Mouse (Mus musculus): ENCODE measurements at regions not wholly inside any gene's neighbourhood (a gene's known extent, or its start where the extent isn't known, plus 50 kb on each side); places are given as distances from the start of the nearest gene placed in this dataset.

DNA sequence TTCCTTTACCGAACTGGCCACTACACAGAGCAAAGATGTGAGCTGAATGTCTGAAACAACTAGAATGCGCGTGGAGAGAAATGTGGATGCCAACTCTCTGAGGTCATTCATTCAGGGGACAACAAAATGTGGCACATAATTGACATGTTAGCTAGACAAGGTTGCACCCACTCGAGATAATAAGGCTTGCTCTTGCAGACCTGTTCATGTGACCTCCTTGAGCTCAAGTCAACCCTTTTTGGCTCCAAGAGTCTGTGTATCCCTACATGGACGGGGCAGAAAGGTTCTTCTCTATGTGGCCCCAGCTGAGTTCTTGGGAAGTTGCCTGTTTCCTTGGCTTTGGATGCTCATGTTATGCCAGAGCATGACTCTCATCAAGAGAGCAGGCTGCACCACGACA lies 383.0 kb upstream of the Mgmt start:
- Histone ChIP-seq H3K4me2 (no peak overlapping the region), H3K27ac (replicated peaks) (no peak overlapping the region), H3K36me3 (replicated peaks) (no peaks in the 10 kb centered on the region), H3K9ac (no peak overlapping the region), H3K4me1 (replicated peaks) (no peaks in the 10 kb centered on the region), H3K27me3 (no peaks in the 10 kb centered on the region), H3K9me3 (replicated peaks) (no peaks in the 10 kb centered on the region), H3K4me3 (replicated peaks) (no peak overlapping the region)
- 55% methylated on average over 6 of the region's 6 CpGs for WGBS (ENCODE audit: insufficient replicate concordance)
- no peak for ATAC-seq (ENCODE audit: insufficient read depth)

DNA sequence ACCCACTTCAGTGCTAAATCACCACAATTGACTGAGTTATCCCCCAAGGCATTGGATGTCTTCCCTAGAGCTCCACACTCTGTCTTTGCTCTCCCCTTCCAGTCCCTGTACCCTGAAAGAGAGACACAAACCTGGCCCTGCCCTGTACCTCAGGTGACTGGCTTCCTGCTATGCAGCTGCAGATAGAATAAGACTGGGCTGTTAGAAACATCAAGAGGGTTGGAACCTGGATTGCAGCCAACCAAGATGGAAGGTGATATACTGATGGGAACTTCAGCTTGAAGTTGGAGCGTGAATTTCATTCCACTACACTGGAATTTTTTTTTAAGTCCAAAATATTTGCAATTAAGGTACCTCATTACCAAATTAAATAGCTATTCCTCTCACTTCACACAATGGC lies 379.0 kb upstream of the Mgmt start:
- Histone ChIP-seq H3K9me3 (replicated peaks) (no peaks in the 10 kb centered on the region), H3K4me2 (no peak overlapping the region), H3K4me3 (replicated peaks) (no peak overlapping the region), H3K4me1 (replicated peaks) (no peaks in the 10 kb centered on the region), H3K27ac (replicated peaks) (no peak overlapping the region), H3K9ac (no peak overlapping the region), H3K27me3 (no peaks in the 10 kb centered on the region), H3K36me3 (replicated peaks) (no peaks in the 10 kb centered on the region)
- ATAC-seq (ENCODE audit: insufficient read depth), result no peak
- 37% methylated on average over 1 of the region's 1 CpGs for WGBS (ENCODE audit: insufficient replicate concordance)

- no peak for ATAC-seq (ENCODE audit: insufficient read depth)
- WGBS (ENCODE audit: insufficient replicate concordance), result 70% methylated on average over 9 of the region's 9 CpGs
- Histone ChIP-seq H3K9me3 (replicated peaks) (no peaks in the 10 kb centered on the region), H3K36me3 (replicated peaks) (no peaks in the 10 kb centered on the region), H3K27me3 (no peaks in the 10 kb centered on the region), H3K4me3 (replicated peaks) (no peak overlapping the region), H3K4me1 (replicated peaks) (no peaks in the 10 kb centered on the region), H3K4me2 (no peak overlapping the region), H3K9ac (no peak overlapping the region), H3K27ac (replicated peaks) (no peak overlapping the region)
These were observed 368.6 kb upstream of the Mgmt start for GRCm38 (mm10) chr7:136525821-136526220.

GRCm38 (mm10) chr7:136530006-136530785 lies 364.2 kb upstream of the Mgmt start:
- H3K9me3 ChIP-seq (replicated peaks), result no peaks in the 10 kb centered on the region
- no peaks in the 10 kb centered on the region for H3K36me3 ChIP-seq (replicated peaks)
- H3K4me2 ChIP-seq, result no peak overlapping the region
- 61% methylated on average over 8 of the region's 8 CpGs for WGBS (ENCODE audit: insufficient replicate concordance)
- H3K4me3 ChIP-seq (replicated peaks), result no peak overlapping the region
- no peak for ATAC-seq (ENCODE audit: insufficient read depth)
- no peaks in the 10 kb centered on the region for H3K27me3 ChIP-seq
- H3K27ac ChIP-seq (replicated peaks), result no peak overlapping the region
- no peaks in the 10 kb centered on the region for H3K4me1 ChIP-seq (replicated peaks)
- H3K9ac ChIP-seq, result no peak overlapping the region

DNA sequence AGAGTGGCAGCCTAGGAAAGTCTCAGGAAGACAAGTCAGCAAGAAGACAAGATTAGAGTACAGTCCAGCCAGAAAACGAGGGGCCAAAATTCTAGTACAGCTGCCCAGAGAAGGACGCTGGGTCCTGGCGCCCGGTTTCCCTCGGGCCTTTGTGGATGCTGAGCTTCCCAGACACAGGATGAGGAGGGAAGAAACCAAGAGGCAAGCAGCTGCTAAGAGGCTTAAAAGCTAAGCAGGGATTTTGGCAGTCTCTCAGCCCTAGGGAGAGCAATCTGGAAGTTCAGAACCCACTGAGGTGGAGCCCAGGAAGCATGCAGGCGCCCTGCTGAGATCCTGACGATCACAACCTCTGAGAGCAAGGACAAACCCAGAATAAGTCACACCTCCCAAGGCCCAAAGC lies 363.1 kb upstream of the Mgmt start:
- Histone ChIP-seq H3K36me3 (replicated peaks) (no peaks in the 10 kb centered on the region), H3K4me1 (replicated peaks) (no peaks in the 10 kb centered on the region)
- 58% methylated on average over 7 of the region's 7 CpGs for WGBS (ENCODE audit: insufficient replicate concordance)

GRCm38 (mm10) chr7:136541876-136542655 lies 352.3 kb upstream of the Mgmt start:
- Histone ChIP-seq H3K9ac (no peak overlapping the region), H3K4me2 (no peak overlapping the region), H3K4me3 (replicated peaks) (no peak overlapping the region), H3K4me1 (replicated peaks) (no peaks in the 10 kb centered on the region), H3K27me3 (no peaks in the 10 kb centered on the region), H3K9me3 (replicated peaks) (no peaks in the 10 kb centered on the region), H3K27ac (replicated peaks) (no peak overlapping the region), H3K36me3 (replicated peaks) (no peaks in the 10 kb centered on the region)
- ATAC-seq (ENCODE audit: insufficient read depth), result no peak

More for the DNA sequence above, 363.1 kb upstream of the Mgmt start:
- Histone ChIP-seq H3K4me3 (replicated peaks) (no peak overlapping the region), H3K27me3 (no peaks in the 10 kb centered on the region), H3K9me3 (replicated peaks) (no peaks in the 10 kb centered on the region), H3K27ac (replicated peaks) (no peak overlapping the region), H3K9ac (no peak overlapping the region), H3K4me2 (no peak overlapping the region)
- ATAC-seq (ENCODE audit: insufficient read depth), result no peak

DNA sequence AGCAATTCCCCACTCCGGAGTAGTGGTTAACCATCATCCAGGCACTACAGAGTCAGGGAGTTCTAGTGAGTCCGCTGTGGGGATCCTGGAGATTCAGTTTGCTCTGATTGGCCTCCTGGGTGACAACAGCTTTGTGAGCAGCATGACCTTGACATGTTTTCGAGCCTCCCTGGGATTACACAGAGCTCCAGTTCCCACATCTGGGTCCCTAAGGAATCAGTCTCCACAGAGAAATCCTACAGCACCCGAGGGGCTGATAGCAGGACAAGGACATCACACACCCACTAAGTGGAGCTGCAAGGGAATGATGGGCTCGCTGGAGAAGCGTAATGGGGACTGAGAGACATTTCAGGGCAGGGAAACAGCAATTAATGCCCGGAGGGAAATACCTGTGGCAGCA lies 351.5 kb upstream of the Mgmt start:
- Histone ChIP-seq H3K4me1 (replicated peaks) (no peaks in the 10 kb centered on the region), H3K36me3 (replicated peaks) (no peaks in the 10 kb centered on the region), H3K27me3 (no peaks in the 10 kb centered on the region), H3K27ac (replicated peaks) (no peak overlapping the region), H3K4me2 (no peak overlapping the region), H3K9me3 (replicated peaks) (no peaks in the 10 kb centered on the region), H3K9ac (no peak overlapping the region), H3K4me3 (replicated peaks) (no peak overlapping the region)
- WGBS (ENCODE audit: insufficient replicate concordance), result 55% methylated on average over 7 of the region's 7 CpGs
- ATAC-seq (ENCODE audit: insufficient read depth), result no peak

DNA sequence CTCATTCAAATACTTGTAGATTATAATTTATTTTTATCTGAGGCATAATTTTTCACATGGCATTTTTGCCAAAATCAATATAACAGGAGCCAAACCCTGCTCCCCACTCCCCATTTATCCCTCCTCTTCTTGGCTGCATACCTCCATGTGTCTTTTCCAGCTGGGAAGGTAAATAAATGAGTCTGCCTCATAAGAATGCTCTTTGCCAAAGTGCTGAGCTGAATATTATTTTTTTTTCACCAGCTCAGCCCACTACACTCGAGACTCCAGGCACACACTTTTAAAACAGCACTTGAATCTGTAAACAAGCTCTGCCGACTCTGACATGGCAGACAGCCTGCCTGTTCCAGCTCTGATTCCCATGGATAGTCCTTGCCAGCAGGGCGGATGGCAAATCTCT lies 346.6 kb upstream of the Mgmt start:
- no peaks in the 10 kb centered on the region for H3K4me1 ChIP-seq (replicated peaks)
- no peak overlapping the region for H3K9ac ChIP-seq
- H3K4me3 ChIP-seq (replicated peaks), result no peak overlapping the region
- H3K9me3 ChIP-seq (replicated peaks), result no peaks in the 10 kb centered on the region
- H3K36me3 ChIP-seq (replicated peaks), result no peaks in the 10 kb centered on the region
- WGBS (ENCODE audit: insufficient replicate concordance), result 34% methylated on average over 3 of the region's 3 CpGs
- H3K27me3 ChIP-seq, result no peaks in the 10 kb centered on the region
- no peak for ATAC-seq (ENCODE audit: insufficient read depth)
- H3K27ac ChIP-seq (replicated peaks), result no peak overlapping the region
- H3K4me2 ChIP-seq, result no peak overlapping the region

- Histone ChIP-seq H3K9ac (no peak overlapping the region), H3K4me1 (replicated peaks) (no peaks in the 10 kb centered on the region), H3K4me3 (replicated peaks) (no peak overlapping the region), H3K9me3 (replicated peaks) (no peaks in the 10 kb centered on the region), H3K27ac (replicated peaks) (no peak overlapping the region), H3K4me2 (no peak overlapping the region), H3K27me3 (no peaks in the 10 kb centered on the region), H3K36me3 (replicated peaks) (no peaks in the 10 kb centered on the region)
- 27% methylated on average over 4 of the region's 4 CpGs for WGBS (ENCODE audit: insufficient replicate concordance)
- ATAC-seq (ENCODE audit: insufficient read depth), result no peak
These were observed 338.0 kb upstream of the Mgmt start for GRCm38 (mm10) chr7:136556436-136556835.

DNA sequence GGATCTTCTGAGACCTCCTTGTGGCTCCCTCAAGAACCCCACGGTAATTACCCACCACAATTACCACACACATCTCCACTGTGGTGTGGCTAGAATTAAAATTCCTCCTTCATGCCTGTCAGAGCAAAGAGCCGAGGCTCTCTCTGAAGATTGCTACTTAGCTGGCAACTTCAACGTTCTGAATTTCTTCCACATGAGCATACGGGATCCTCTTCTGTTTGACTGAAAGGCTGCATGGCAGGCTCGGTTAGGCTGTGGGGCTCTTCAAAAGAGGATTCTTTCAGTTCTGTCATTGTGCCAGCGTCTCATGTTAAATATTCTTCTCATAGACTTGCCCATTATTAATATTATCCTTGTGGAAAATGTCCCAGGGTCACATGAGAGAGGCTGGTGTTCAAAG lies 334.9 kb upstream of the Mgmt start:
- H3K9me3 ChIP-seq (replicated peaks), result no peaks in the 10 kb centered on the region
- no peak overlapping the region for H3K4me2 ChIP-seq
- no peak for ATAC-seq (ENCODE audit: insufficient read depth)
- no peak overlapping the region for H3K4me3 ChIP-seq (replicated peaks)
- no peaks in the 10 kb centered on the region for H3K4me1 ChIP-seq (replicated peaks)
- no peaks in the 10 kb centered on the region for H3K27me3 ChIP-seq
- no peaks in the 10 kb centered on the region for H3K36me3 ChIP-seq (replicated peaks)
- 60% methylated on average over 6 of the region's 6 CpGs for whole genome bisulfite sequencing (ENCODE audit: insufficient replicate concordance)
- H3K27ac ChIP-seq (replicated peaks), result no peak overlapping the region
- H3K9ac ChIP-seq, result no peak overlapping the region

GRCm38 (mm10) chr7:136570911-136571310 lies 323.5 kb upstream of the Mgmt start:
- Histone ChIP-seq H3K4me3 (replicated peaks) (no peak overlapping the region), H3K36me3 (replicated peaks) (no peaks in the 10 kb centered on the region), H3K4me2 (no peak overlapping the region), H3K27ac (replicated peaks) (no peak overlapping the region), H3K9ac (no peak overlapping the region), H3K4me1 (replicated peaks) (no peaks in the 10 kb centered on the region), H3K27me3 (no peaks in the 10 kb centered on the region), H3K9me3 (replicated peaks) (no peaks in the 10 kb centered on the region)
- 58% methylated on average over 7 of the region's 7 CpGs for WGBS (ENCODE audit: insufficient replicate concordance)
- ATAC-seq (ENCODE audit: insufficient read depth), result no peak

All from liver, embryonic 15.5 days (tissue).